Mouse (Mus musculus): ENCODE data around the gene Foxk1.

- no peak for TF ChIP-seq CTCF (IDR thresholded peaks at IDR 0.05; ENCODE audit: insufficient read depth, low read length)
- TF ChIP-seq POLR2A (IDR thresholded peaks at IDR 0.05; ENCODE audit: borderline replicate concordance, extremely low read depth, low read depth, low read length), result no peak
Measured at GRCm38 (mm10) chr5:142391691-142392090, 9.6 kb upstream of the Foxk1 start.

All from lung, adult 2 months (tissue).